Mouse (Mus musculus): ENCODE measurements around the gene Ddi1. TPM values are rescaled to one million over a fixed set of nuclear protein-coding genes. Genes with fewer than 3 reads are reported as not detected.
"Not testable (repeated sequence)": the region's sequence is repeated elsewhere in the genome, so short reads cannot be mapped to it uniquely, and the experiment has no call there.

Gene Ddi1
- not detected in 2 replicates for polyA plus RNA-seq (2012; rRNA removed)

GRCm38 (mm10) chr9:6269796-6270280 is at the start of gene Ddi1:
Ddi1 (minus strand) TSS chr9:6269846.
- DNase-seq (ENCODE audit: extremely low spot score in 1 of 2, low spot score in 1 of 2), result no peak

GRCm38 (mm10) chr9:6317114-6317513 is 47.5 kb upstream of the Ddi1 start:
- DNase-seq (ENCODE audit: extremely low spot score in 1 of 2, low spot score in 1 of 2), result no peak

- DNase-seq (ENCODE audit: extremely low spot score in 1 of 2, low spot score in 1 of 2), result no peak
Measured at GRCm38 (mm10) chr9:6305847-6306246, 36.2 kb upstream of the Ddi1 start.

GRCm38 (mm10) chr9:6304590-6304989 is 34.9 kb upstream of the Ddi1 start:
- DNase-seq (ENCODE audit: extremely low spot score in 1 of 2, low spot score in 1 of 2), result no peak

- DNase-seq (ENCODE audit: extremely low spot score in 1 of 2, low spot score in 1 of 2), result no peak
Measured at GRCm38 (mm10) chr9:6302050-6302449, 32.4 kb upstream of the Ddi1 start.

- DNase-seq (ENCODE audit: extremely low spot score in 1 of 2, low spot score in 1 of 2), result no peak
Measured at GRCm38 (mm10) chr9:6298547-6298946, 28.9 kb upstream of the Ddi1 start.

GRCm38 (mm10) chr9:6289211-6289696 is 19.6 kb upstream of the Ddi1 start:
- no peak for DNase-seq (ENCODE audit: extremely low spot score in 1 of 2, low spot score in 1 of 2)

GRCm38 (mm10) chr9:6286770-6287169 is 17.1 kb upstream of the Ddi1 start:
- DNase-seq (ENCODE audit: extremely low spot score in 1 of 2, low spot score in 1 of 2), result no peak

GRCm38 (mm10) chr9:6277526-6277925 is 7.9 kb upstream of the Ddi1 start:
- DNase-seq (ENCODE audit: extremely low spot score in 1 of 2, low spot score in 1 of 2), result no peak

- DNase-seq (ENCODE audit: extremely low spot score in 1 of 2, low spot score in 1 of 2), result no peak
Measured at GRCm38 (mm10) chr9:6276395-6276794, 6.7 kb upstream of the Ddi1 start.

- no peak for DNase-seq (ENCODE audit: extremely low spot score in 1 of 2, low spot score in 1 of 2)
Measured at GRCm38 (mm10) chr9:6264820-6265219, 4.8 kb downstream of the Ddi1 start.

GRCm38 (mm10) chr9:6257072-6257471 is 12.6 kb downstream of the Ddi1 start:
- no peak for DNase-seq (ENCODE audit: extremely low spot score in 1 of 2, low spot score in 1 of 2)

GRCm38 (mm10) chr9:6251990-6252389 is 17.7 kb downstream of the Ddi1 start:
- DNase-seq (ENCODE audit: extremely low spot score in 1 of 2, low spot score in 1 of 2), result no peak

GRCm38 (mm10) chr9:6250320-6250719 is 19.3 kb downstream of the Ddi1 start:
- DNase-seq (ENCODE audit: extremely low spot score in 1 of 2, low spot score in 1 of 2), result no peak

- DNase-seq (ENCODE audit: extremely low spot score in 1 of 2, low spot score in 1 of 2), result not testable (repeated sequence)
Measured at GRCm38 (mm10) chr9:6235982-6236381, 33.7 kb downstream of the Ddi1 start.

GRCm38 (mm10) chr9:6217505-6217904 is 52.1 kb downstream of the Ddi1 start:
- DNase-seq (ENCODE audit: extremely low spot score in 1 of 2, low spot score in 1 of 2), result no peak

GRCm38 (mm10) chr9:6212862-6213261 is 56.8 kb downstream of the Ddi1 start:
- no peak for DNase-seq (ENCODE audit: extremely low spot score in 1 of 2, low spot score in 1 of 2)

Other genes with a start within 250 kb of the Ddi1 start
- 3.2 and 4.1 TPM in 2 replicates for gene Pdgfd, start 101.3 kb downstream of the Ddi1 start, polyA plus RNA-seq (2012; rRNA removed)

Measured in frontal cortex, adult 2 months (tissue).